Mouse (Mus musculus) G1E-ER4 (cell line): ENCODE data around the gene Fbxo36. TPM values are rescaled to one million over a fixed set of nuclear protein-coding genes. Genes with fewer than 3 reads are reported as not detected.

Experiments
- GATA1 ChIP-seq: IDR thresholded peaks from one replicate; pipeline ENCODE4 v1.8.0; 2012; ENCODE audit warnings: low read length, inconsistent platforms
- polyA plus RNA-seq: library from polyadenylated mRNA; stranded (reverse); fragments of >175 nt; gene quantifications from 2 replicates; pipeline ENCODE4 v1.2.3, GENCODE M21; 2012

Gene Fbxo36
- polyA plus RNA-seq, 1 experiment, result 0.95 TPM

DNA sequence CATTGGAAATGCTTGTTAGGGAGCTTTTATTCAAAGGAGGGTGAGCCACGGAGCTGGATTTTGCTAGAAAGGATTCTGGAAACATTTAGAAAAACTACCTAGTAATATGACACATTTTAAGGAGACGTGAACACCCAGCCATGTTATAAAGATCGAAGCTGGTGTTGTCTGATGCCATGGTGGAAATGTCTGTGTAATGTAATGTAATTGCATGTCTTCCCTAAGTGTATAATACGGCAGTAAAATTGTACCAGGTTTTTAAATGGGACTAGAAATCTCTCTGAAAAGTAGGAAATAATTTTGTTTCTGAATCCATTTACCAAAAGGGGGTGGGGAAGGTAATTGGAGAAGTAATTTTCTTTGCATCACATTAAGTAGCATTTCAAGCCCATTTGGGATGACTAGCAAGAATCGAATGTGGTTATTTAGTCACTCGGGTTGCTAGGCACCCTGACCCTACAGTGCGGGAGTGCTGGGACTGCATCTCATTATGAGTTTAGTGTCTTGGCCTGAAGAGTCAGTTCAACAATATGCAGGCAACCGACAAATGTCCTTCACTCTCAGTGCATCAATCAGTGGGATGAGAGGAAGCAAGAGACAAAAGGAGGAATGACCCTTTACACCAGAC lies 70.7 kb downstream of the Fbxo36 start:
- no peak for TF ChIP-seq GATA1

DNA sequence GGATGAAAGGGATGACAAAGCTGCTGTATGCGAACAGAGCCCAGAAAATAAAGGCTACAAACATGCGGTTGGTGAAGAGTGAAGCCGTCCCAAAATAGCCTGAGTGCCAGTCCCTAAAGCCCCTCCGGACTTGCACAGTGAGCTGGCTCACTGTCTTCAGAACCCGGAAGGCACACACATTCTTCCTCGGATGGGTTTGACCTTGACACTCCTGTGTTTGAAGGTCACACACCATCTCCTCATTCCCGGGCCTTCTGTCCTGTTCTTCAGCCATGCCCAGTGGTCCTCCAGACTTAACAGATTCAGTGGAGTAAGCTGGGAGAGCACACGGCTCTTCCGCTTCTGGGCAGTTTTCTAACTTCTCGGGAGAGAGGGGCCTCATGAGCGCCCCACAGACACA lies 72.9 kb downstream of the Fbxo36 start:
- TF ChIP-seq GATA1, result no peak

DNA sequence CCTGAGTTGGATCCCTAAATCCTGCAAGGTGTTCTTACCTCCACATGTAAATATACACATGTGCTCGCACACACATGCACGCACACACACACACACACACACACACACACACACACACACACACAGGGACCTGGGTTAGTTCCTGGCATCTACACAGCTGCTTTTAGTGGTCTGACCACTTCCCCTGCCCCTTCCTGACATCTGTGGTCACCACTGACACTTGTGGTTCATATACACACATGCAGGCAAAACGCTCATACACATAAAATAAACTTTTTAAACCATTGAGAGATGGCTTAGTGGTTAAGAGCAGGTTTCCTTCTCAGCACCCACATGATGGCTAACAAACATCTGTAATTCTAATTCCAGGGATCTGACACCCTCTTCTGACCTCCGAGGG lies 75.4 kb downstream of the Fbxo36 start:
- TF ChIP-seq GATA1, result no peak

DNA sequence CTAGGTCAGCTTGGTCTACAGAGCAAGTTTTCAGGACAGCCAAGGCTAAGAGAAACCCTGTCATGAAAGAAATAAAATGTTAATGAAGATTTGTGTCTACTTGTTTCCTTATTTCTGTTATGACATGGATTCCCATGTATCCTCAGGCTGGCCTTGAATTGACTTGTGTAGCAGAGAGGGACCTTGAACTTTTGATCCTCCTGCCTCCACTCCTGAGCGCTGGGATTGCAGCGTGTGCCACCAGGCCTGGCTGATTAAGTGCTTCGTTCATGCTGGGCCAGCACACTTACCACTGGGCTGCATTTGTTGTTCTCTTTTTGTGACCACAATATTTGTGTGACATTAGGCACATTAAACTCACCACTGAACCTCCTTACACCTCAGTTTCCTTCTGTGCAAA lies 79.2 kb downstream of the Fbxo36 start:
- no peak for TF ChIP-seq GATA1

DNA sequence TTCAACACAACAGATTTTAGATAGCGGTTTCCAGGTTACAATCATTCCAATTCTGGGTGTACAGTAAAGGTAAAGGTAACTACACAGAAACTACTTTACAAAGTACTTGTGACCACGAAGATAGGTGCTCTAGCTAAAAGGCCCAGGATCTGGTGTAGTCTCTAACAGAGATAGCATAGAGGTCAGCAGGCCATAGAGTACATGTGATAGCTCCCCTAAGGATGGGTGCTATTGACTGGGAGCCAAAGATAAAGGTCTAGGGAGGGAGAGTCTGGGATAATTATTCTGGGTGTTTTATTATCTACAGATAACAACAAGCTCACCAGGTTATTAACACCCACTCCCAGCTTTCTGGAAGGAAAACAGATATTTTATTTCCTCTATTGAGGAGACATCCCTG lies 83.8 kb downstream of the Fbxo36 start:
- TF ChIP-seq GATA1, result no peak

DNA sequence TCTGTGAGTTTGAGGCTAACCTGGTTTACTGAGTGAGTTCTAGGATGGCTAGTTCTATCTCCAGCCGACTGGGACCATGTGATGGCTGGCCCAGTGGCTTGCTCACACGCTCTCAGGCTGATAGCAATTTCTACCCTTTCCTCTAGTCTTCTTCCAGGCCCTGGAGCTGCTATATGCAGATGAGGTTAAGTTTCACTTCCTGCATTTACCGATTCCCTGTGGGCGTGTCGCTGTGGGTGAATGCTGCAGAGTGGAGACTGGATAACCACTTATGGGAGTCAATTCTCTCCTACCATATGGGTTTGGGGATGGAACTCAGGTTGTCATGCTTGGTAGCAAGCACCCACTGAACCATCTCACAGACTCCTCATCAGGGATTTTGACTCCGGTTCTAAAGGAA lies 84.5 kb downstream of the Fbxo36 start:
- no peak for TF ChIP-seq GATA1

DNA sequence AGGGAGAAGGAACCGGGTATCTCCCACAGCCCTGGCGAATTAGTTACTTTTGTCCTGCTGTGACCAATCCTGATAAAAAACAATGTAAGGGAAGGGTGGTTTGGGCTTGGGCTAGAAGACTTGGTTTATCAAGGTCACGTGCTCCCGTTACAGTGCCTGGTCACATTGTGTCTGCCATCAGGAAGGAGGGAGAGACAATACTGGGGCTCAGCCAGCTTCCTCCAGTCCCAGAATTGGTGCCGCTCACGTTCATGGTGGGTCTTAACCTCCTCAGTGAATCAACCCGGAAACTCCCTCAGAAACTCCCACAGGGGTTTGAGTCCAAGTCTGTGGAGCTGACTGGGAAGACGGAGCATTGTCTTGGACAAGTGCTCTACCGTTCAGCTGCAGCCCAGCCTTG lies 86.0 kb downstream of the Fbxo36 start:
- no peak for TF ChIP-seq GATA1

DNA sequence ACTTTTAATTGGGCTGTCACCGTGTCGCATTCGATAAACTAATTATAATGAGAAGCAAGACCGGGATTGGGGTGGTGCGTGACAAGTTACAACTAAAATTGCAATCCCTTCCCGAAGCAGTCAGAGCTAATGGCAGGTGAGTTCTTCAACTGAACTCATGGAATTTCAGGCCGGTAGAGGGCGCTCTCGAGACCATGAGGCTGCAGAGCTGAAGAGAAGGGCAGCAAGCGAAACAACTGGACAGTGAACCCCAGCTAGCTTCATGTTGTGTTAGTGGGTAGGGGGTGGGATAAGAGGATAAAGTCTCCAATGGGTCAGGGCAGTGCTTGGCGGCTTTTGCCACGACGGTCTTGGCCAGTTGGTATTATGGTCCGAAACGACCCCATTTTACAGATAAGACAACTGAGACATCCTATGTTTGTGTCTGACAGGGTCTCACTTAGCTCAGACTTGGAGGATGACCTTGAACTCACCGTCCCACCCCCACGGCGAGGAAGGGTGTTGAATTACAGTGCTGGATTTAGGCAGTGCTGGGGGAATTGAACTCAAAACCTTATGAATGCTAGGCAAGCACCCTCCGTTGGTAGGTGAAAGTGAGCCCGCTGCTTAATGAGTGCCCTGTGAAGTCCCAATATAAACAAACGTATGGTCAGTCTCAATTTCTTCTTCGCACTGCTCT lies 94.0 kb downstream of the Fbxo36 start:
- no peak for TF ChIP-seq GATA1

DNA sequence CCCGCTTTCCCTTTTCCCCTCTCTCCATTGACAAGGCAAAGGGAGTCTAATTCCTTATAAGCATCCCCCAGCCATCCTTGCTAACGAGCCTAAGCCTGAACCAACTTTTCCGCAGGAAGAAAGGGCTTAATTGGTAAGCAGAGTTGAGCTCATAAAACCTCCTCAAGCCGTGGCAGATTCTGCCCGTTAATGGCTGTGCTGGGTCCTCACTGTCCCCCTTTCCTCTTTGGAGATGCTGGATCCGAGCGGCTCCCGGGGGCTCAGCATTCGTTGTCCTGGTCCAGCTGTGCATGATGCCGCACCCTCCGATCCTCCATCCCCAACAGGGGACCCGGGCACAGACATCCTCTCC lies 94.5 kb downstream of the Fbxo36 start:
- TF ChIP-seq GATA1, result no peak

DNA sequence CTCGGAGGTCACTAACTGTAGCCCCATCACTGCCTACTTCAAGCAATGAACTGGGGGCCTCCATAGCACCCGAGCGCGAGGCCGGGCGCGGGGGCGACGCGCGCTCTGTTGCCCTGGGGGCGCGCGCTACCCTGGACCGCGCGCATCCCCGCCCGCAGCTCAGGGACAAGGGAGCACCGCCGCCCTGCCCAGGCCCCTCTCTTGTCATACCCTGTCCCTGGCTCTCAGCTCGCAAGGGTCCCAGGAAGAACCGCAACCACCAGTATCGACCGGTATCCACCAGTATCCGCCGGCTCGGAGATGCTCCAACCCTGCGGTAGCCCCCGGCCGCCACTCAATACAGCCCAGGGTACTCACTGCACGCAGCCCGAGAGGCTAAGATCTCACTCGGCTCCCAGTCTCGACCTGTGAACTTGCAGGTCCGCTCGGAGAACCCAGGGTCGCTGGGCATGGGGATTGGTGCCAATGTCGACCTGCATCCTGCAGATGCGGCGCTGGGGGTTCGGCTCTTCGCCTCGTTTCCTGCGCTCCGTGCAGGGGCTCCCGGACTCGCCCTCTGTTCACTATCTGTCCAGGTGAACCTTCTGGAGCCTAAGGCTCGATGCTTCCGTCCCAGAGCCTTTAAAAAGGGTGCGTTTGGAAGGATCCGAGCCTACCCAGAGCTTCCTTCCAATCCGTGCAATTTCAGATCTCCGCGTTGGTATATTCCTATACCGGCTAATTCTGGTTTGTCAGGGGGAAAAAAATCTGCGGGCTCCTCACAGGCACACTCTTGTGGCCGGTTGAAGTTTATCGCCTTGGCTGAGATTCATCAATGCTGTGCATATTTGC lies 95.1 kb downstream of the Fbxo36 start, which contains the start of gene Slc16a14:
Gene Slc16a14, minus strand, starts transcription at position 632 of the 831 bp plus-strand sequence.
- no peak for TF ChIP-seq GATA1

DNA sequence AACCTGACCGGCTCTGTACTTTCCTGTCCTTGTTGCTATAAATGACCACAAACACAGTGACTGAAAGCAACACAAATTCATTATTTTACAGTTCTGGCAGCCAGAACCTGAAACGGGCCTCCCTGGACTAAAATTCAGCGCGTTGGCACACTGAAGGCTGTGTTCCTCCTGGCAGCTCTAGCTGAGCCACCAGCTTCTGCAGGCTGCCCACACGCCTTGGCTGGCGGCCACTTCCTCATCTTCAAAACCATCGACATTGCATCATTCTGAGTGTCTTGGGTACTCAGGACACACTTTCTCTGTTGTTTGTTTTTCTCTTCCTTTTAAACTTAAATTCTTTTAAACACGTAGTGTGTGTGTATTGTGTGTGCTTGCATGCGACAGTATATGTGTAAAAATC lies 96.0 kb downstream of the Fbxo36 start:
- no peak for TF ChIP-seq GATA1

DNA sequence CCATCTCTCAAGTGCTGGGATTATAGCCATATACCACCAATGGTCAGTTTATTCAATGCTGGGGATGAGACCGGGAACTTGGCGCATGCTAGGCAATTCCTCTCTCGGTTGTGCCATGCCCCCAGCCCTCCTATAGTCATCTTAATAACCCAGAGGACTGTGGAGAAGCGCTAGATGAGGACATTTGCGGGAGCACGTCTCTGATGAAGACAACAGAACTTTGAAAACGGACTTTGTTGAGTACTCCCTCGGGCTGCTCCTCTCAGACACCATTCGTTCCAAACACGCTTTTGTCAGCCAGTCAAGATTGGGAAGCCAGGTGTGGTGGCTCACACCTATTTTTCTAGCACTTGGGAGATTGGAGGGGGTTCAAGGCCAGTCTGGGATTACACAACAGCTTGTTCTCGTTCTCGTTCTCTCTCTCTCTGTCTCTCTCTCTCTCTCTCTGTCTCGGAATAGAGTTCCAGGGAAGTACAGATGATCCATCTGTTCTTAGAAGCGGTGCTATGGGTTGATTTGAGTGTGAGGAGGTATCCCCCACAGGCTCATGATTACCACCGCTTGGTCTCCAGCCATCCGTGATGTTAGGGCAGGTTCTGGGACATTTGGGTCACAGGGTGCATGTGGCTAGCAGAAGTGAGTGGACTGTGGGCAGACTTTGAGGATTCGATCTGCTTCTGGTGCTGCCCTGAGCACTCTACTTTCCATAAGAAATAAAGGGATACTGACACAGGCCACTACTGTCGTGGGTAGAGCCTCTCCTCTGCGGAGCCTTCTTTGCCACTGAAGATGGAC lies 97.3 kb downstream of the Fbxo36 start:
- TF ChIP-seq GATA1, result no peak

DNA sequence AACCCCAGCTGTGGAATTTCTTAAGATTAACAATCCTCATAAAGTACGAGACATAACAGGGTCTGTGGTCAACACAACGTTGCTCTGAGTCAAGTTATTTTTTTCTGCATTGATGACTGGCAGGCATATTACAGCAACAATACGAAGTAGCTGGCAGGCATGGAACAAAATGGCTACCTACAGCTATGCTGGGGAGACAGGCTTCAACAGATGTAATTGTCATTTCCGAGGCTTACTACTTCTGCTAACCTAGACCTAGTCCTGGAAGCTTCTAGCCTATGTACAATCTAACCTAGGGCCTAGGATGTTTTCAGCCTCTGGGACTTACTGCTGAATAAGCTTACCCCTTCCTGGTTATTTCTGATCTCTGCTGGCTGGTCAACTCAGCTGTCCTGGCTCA lies 99.8 kb downstream of the Fbxo36 start:
- TF ChIP-seq GATA1, result no peak

DNA sequence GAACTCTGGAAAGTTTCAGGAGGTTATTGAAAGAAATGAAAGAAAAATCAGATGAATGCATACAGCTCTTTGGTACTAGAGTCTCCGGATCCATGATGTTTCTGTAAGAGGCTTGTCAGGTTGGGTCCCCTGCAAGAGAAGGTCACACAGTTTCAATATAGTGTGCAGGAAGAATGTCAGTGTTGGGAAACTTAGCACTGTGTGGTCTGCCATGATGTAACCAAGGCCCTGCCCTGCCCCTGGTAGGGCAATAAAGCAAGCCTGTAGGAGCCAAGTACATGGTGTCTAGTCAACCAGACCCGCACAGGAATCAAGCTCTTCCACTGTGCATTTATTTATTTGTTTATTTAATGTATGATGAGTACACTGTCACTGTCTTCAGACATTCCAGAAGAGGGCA lies 100.7 kb downstream of the Fbxo36 start:
- TF ChIP-seq GATA1, result no peak

DNA sequence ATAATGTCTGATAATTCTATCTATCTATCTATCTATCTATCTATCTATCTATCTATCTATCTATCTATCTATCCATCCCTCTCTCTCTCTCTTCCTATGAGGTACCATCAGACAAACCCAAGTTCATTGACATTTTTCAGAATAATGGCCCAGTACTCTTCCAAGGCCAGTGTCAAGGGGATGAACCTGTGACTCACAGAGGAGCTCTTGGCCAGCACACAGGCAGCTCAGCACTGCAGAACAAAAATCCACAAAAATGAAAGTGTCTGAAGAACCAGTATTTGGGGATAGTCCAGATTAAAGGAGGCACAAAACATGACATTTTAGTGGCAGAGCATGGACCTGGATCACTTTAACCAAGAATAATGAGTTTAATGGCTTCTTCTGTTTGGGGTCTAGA lies 103.0 kb downstream of the Fbxo36 start:
- TF ChIP-seq GATA1, result no peak

DNA sequence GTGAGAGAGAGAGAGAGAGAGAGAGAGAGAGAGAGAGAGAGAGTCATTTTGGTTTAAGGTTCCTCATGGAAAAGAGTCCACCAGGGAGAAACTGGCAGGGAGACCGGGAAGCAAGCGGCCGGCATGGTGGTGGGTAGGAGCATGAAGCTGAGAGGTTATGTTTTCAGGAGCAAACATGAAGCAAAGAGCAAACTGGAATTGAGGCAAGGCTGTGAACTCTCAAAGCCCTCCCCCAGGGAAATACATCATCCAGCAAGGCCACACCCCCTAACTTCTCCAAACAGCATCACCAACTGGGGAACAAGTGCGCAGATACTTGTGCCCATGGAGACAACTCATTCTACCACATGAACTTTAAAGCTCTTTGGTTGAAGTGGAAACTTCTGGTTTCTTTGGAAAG lies 103.9 kb downstream of the Fbxo36 start:
- TF ChIP-seq GATA1, result no peak
